Mouse (Mus musculus) embryonic facial prominence, embryonic 13.5 days (tissue): ENCODE results near the gene Cdh13. TPM values are rescaled to one million over a fixed set of nuclear protein-coding genes. Genes with fewer than 3 reads are reported as not detected.
"Not testable (repeated sequence)": the region's sequence is repeated elsewhere in the genome, so short reads cannot be mapped to it uniquely, and the experiment has no call there.

ENCODE experiments used
- ATAC-seq: fragments of 200-750 bp; cut with Nextera tagmentation; 2 replicates; pipeline ENCODE4 v1.8.0; 2017; ENCODE audit warnings: low read depth; ENCODE audit not compliant: insufficient number of reproducible peaks, insufficient read depth, low FRiP score, low TSS enrichment
- H3K27ac ChIP-seq: fragments of 300-500 bp; sonication (generic); 2 replicates; pipeline ENCODE4 v1.5.1; 2015; ENCODE audit warnings: moderate library complexity, mild to moderate bottlenecking, inconsistent platforms
- H3K27me3 ChIP-seq: fragments of 300-500 bp; sonication (generic); 2 replicates; pipeline ENCODE4 v1.6.1; 2015; ENCODE audit warnings: mild to moderate bottlenecking, inconsistent platforms
- H3K36me3 ChIP-seq: fragments of 300-500 bp; sonication (generic); 2 replicates; pipeline ENCODE4 v1.6.1; 2015; ENCODE audit warnings: mild to moderate bottlenecking, inconsistent platforms
- H3K4me1 ChIP-seq: fragments of 300-500 bp; sonication (generic); 2 replicates; pipeline ENCODE4 v1.6.1; 2015; ENCODE audit warnings: inconsistent platforms
- H3K4me2 ChIP-seq: fragments of 300-500 bp; sonication (generic); 2 replicates; pipeline ENCODE4 v1.6.1; 2015; ENCODE audit warnings: moderate library complexity, mild to moderate bottlenecking, inconsistent platforms
- H3K4me3 ChIP-seq: fragments of 300-500 bp; sonication (generic); 2 replicates; pipeline ENCODE4 v1.5.1; 2015; ENCODE audit warnings: mild to moderate bottlenecking, inconsistent platforms
- H3K9ac ChIP-seq: fragments of 300-500 bp; sonication (generic); 2 replicates; pipeline ENCODE4 v1.6.1; 2015; ENCODE audit warnings: mild to moderate bottlenecking, inconsistent platforms
- H3K9me3 ChIP-seq: fragments of 300-500 bp; sonication (generic); 2 replicates; pipeline ENCODE4 v1.6.1; 2016; ENCODE audit warnings: inconsistent platforms
- WGBS: fragments of 180-500 bp; shearing (Covaris S2); methylation state at CpG from one replicate; pipeline ENCODE4 v1.1.7; 2015; ENCODE audit warnings: mixed read lengths; 5-methylcytosine and 5-hydroxymethylcytosine counted together
- polyA plus RNA-seq: library from polyadenylated mRNA; unstranded; fragments of >200 nt; fragmentation: Nextera tagmentation; extraction: Ambion mirVana; gene quantifications from 2 replicates; pipeline ENCODE4 v1.2.1, GENCODE M21; 2015

The Cdh13 gene
- polyA plus RNA-seq, 1 experiment from 2014 or later = 16.8 TPM

DNA sequence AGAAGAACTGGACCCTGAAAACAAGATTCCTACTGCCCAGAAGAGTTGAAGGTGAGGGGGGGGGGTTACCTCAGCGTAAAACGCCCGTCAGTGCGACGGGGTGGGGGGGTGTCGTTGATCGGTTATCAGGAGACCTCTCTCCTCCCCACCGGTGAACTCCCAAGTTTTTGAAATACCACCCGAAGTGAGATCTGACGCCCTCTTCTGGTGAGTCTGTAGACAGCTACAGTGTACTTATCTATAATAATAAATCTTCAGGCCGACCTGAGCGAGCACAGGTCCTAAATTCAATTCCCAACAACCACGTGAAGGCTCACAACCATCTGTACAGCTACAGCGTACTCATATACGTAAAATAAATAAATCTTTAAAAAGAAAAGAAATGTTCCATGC is 1062.1 kb downstream of the Cdh13 start:
- H3K9me3 ChIP-seq = peaks cover 7% of the 10 kb centered on the region; the same call in 1 of the 2 replicates
- H3K9ac ChIP-seq = peak overlapping the region; percentile 98; the same call in 1 of the 2 replicates
- H3K4me1 ChIP-seq = peaks cover 7% of the 10 kb centered on the region
- peak overlapping the region; percentile 78 for H3K4me2 ChIP-seq
- no peak overlapping the region for H3K27ac ChIP-seq
- peaks cover 42% of the 10 kb centered on the region for H3K36me3 ChIP-seq
- H3K27me3 ChIP-seq = peaks cover 10% of the 10 kb centered on the region
- H3K4me3 ChIP-seq = peak overlapping the region; percentile 98
- 89% methylated on average over 15 of the region's 15 CpGs for WGBS
- ATAC-seq = no peak

DNA sequence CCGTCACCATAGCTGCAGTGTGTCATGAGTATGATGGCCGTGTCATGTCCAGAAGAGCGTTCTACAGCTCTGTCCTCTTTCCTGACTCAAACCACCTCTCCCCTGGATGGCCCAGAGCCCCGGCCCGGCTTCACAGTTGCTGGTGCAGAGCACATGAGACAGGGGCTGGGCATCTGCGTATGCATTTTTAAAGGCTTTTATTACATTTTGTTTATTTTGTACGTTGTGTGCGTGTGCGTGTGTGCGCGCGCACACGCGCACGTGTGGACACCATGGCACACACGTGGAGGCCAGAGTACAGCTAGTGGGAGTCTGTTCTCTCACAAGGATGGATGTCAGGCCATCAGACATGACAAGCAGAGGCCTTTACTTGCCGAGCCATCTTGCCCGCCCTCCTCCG is 1068.1 kb downstream of the Cdh13 start:
- no peak overlapping the region for H3K9ac ChIP-seq
- H3K4me2 ChIP-seq = no peak overlapping the region
- H3K36me3 ChIP-seq = peaks cover 48% of the 10 kb centered on the region
- H3K4me3 ChIP-seq = no peak overlapping the region
- no peaks in the 10 kb centered on the region for H3K4me1 ChIP-seq
- no peaks in the 10 kb centered on the region for H3K9me3 ChIP-seq
- no peak for ATAC-seq
- 90% methylated on average over 19 of the region's 19 CpGs for WGBS
- no peaks in the 10 kb centered on the region for H3K27me3 ChIP-seq
- H3K27ac ChIP-seq = no peak overlapping the region

DNA sequence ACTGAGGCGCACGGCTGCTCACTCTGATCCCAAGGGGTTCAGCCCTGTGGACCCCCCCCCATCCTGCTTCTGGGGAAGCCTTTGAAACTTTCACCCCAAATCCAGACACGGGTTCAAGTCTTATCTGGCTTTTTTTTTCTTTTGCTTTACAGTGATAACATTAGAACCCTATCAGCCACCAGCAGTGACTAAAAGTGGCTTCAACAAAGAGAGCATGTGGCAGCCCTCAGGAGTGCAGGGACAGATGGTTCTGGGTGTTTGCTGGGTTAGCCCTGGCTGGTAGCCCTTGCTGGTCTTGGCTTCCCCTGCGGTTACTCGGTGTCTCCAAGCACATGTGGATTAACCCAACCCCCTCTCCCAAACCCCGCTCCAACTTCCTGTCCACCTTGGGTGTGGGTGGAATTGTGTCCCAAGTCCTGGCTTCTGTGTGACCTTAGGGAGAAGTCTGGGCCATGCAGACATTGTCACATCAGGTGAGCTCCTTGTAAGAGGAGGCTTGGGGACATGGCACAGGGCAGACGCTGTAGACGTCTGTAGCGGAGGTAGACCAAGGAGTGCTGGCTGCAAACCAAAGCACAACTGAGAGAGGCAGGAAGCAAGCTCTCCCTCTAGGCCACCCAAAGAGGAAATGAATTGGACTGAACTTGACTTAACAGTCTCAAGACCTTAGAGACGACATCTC is 1069.6 kb downstream of the Cdh13 start:
- no peaks in the 10 kb centered on the region for H3K9me3 ChIP-seq
- no peak for ATAC-seq
- WGBS = 84% methylated on average over 10 of the region's 10 CpGs
- H3K4me3 ChIP-seq = no peak overlapping the region
- no peak overlapping the region for H3K9ac ChIP-seq
- H3K27me3 ChIP-seq = no peaks in the 10 kb centered on the region
- no peak overlapping the region for H3K4me2 ChIP-seq
- no peak overlapping the region for H3K27ac ChIP-seq
- H3K4me1 ChIP-seq = peaks cover 8% of the 10 kb centered on the region
- H3K36me3 ChIP-seq = peaks cover 33% of the 10 kb centered on the region

DNA sequence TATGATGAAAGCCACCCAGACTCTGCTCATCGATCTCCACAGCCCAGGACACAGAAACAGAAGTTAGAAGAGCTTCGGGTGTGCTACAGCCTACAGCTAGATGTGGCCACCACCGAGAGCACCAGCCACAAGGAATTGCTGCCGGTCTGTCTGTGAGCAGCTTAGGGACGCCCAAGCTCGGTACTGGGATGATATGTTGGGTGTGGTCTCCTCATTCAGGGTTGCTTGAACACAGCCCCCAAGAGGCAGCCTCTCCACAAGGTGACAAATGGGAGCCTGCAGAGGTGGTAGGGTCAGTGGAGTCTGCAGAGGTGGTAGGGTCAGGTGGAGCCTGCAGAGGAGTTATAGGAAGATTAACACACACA is 1070.1 kb downstream of the Cdh13 start:
- H3K36me3 ChIP-seq = peaks cover 28% of the 10 kb centered on the region
- H3K27ac ChIP-seq = no peak overlapping the region
- H3K4me2 ChIP-seq = no peak overlapping the region
- ATAC-seq = no peak
- 86% methylated on average over 6 of the region's 6 CpGs for WGBS
- H3K27me3 ChIP-seq = no peaks in the 10 kb centered on the region
- no peaks in the 10 kb centered on the region for H3K9me3 ChIP-seq
- peaks cover 13% of the 10 kb centered on the region for H3K4me1 ChIP-seq
- H3K9ac ChIP-seq = no peak overlapping the region
- H3K4me3 ChIP-seq = no peak overlapping the region

DNA sequence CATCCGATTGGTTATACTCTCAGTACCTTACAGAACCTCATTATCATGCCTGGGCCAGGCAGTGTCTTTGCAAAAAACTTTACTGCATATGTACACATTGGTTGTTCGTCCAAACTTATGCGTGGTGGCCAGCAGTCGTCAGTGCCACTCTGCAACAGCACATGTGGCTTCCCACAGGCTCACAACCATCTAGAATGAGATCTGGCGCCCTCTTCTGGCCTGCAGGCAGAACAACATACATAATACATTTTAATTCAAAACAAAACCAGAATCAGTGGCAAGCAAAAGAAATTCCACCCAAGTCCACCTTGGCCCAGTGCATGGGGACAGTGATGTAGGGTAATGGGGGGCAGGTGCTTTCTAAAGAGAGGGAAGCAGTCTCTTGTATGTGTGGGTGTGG is 1073.1 kb downstream of the Cdh13 start:
- H3K4me3 ChIP-seq, H3K4me2 ChIP-seq, H3K27me3 ChIP-seq, H3K9ac ChIP-seq, ATAC-seq, H3K36me3 ChIP-seq, H3K27ac ChIP-seq, H3K9me3 ChIP-seq: not testable (repeated sequence)
- WGBS = 64% methylated on average over 5 of the region's 5 CpGs
- H3K4me1 ChIP-seq = peaks cover 19% of the 10 kb centered on the region

DNA sequence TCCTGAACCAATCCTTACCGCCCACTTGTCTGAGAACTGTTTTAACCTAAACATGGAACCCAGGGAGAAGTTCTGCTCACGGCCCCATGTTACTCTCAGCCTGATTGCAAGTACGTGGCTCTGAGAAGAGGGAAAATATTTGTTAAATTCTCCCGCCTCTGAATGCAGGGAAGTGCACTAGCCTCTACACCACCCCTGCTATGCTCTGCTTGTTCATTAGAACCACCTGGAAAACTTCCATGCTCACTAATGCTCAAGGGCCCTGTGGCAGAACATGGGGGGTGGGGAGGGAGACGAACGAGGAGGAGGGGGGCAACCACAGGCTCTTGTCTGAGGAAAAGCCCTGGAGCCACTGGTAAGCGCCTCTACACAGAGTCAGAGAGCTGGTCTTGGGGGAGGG is 1074.6 kb downstream of the Cdh13 start:
- Histone ChIP-seq H3K27me3 (no peaks in the 10 kb centered on the region), H3K27ac (peak overlapping the region; percentile 69), H3K4me3 (no peak overlapping the region), H3K9me3 (no peaks in the 10 kb centered on the region), H3K4me1 (peaks cover 19% of the 10 kb centered on the region), H3K36me3 (no peaks in the 10 kb centered on the region), H3K4me2 (no peak overlapping the region), H3K9ac (no peak overlapping the region)
- peak; percentile 17; the same call in 1 of the 2 replicates for ATAC-seq
- 23% methylated on average over 7 of the region's 7 CpGs for WGBS

DNA sequence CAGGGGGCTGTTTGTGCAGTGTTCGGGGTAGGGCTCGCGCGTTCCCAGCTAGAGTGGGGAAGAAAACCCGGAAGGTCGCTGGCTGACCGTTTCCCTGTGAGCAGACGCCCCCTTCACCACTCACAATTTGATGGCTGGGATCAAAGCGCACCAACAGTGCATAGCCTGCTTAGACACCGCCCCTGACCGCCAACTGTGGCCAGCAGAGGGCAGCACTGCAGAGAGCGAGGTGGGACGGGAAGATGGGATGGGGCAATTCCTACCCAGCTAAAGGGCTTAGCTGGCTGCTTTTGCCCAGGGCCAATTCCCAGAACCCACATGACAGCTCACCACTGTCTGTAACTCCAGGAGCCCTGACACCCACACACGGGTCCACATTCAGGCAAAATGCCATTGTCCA is 1075.3 kb downstream of the Cdh13 start:
- ATAC-seq = no peak
- H3K4me3 ChIP-seq = no peak overlapping the region
- WGBS = 40% methylated on average over 14 of the region's 14 CpGs
- H3K4me1 ChIP-seq = peaks cover 19% of the 10 kb centered on the region
- H3K27me3 ChIP-seq = no peaks in the 10 kb centered on the region
- no peak overlapping the region for H3K9ac ChIP-seq
- H3K27ac ChIP-seq = peak overlapping the region; percentile 69
- H3K36me3 ChIP-seq = no peaks in the 10 kb centered on the region
- no peaks in the 10 kb centered on the region for H3K9me3 ChIP-seq
- no peak overlapping the region for H3K4me2 ChIP-seq

DNA sequence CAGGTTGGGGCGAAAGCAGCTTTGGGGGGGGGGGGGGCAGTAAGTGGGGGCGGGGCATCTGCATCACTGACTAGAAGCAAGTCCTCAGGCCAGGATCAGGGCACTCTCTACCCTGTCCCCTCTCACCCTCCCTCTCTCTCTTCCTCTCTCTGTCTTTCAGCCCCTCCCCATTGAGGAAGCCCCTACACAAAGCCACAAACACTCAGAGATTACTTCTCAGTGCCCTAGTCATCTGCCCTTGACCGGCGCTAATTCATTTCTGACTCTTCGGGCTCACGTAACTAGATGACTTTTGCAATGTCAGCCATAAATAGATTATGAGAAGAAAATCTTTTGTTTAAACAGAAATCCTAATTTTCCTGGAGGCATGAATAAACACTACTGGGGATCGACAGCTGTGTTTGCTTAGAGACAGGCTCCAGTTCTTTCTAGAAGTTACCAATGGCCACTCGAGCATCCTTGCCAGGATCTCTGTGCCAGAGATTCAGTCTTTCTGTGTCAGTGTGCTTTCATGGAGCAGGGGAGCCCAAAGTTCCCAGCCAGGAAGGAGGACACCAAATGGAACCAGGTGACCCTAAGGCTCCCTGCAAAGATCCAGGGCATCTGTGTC is 1077.3 kb downstream of the Cdh13 start:
- no peak overlapping the region for H3K9ac ChIP-seq
- no peak overlapping the region for H3K4me2 ChIP-seq
- 40% methylated on average over 8 of the region's 8 CpGs for WGBS
- H3K27ac ChIP-seq = no peak overlapping the region
- H3K4me3 ChIP-seq = no peak overlapping the region
- no peaks in the 10 kb centered on the region for H3K36me3 ChIP-seq
- H3K9me3 ChIP-seq = no peaks in the 10 kb centered on the region
- no peak for ATAC-seq
- H3K4me1 ChIP-seq = peaks cover 25% of the 10 kb centered on the region
- no peaks in the 10 kb centered on the region for H3K27me3 ChIP-seq
